ENCODE assay signal across 9 mouse cellular contexts in the genomic region with DNA sequence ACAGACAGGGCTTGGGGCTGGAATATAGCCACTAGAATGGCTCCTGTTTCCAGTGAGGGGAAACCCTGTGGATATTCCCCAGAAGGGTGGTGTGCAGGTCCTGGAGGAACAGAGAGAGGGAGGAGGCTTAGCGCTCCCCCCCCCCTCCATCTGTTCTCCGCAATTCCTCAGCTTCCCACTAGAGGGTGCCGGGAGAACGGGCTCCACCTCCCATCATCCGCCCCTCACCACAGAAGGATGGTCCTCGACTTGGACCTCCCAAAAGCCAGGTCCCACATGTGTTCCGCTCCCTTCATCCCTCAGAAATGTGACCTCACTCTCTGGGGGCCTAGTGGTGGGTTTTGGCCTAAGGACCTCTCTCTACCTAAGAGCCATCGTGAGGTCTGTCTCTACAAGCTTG. TPM values are rescaled to one million over a fixed set of nuclear protein-coding genes. Genes with fewer than 3 reads are reported as not detected.
DNase-seq lines count a peak whose midpoint lies in the region; ATAC-seq and TF ChIP-seq lines count a peak whose summit lies in the region.
"Had no signal": no experiment of that assay in that cellular context is flagged by ENCODE, and none has a peak within 500 bp of the region (broad histone marks: within the 10 kb centered on the region; RNA-seq: fewer than 3 reads in every experiment).

No protein-coding gene starts in this region.

- TF ChIP-seq POLR2A in ES-Bruce4 (IDR thresholded peaks at IDR 0.05; ENCODE audit: insufficient read depth, low read length) = no peak

- H3K9ac ChIP-seq in hindbrain, embryonic 14.5 days = no peak overlapping the region
- no peak overlapping the region for H3K9ac ChIP-seq in ES-Bruce4 (ENCODE audit: low read depth, poor library complexity, severe bottlenecking)
- no peak overlapping the region for H3K9ac ChIP-seq in heart, embryonic 11.5 days (ENCODE audit: low read depth, low read length)
- H3K9ac ChIP-seq in kidney, postnatal 0 days (ENCODE audit: low read depth, low read length) = no peak overlapping the region
- H3K9ac ChIP-seq in midbrain, postnatal 0 days (replicated peaks; ENCODE audit: low read length, poor library complexity, severe bottlenecking) = no peak overlapping the region

- TF ChIP-seq EP300 in ES-Bruce4 (IDR thresholded peaks at IDR 0.05; ENCODE audit: insufficient read depth, low read depth, low read length) = no peak

- no peak overlapping the region for H3K4me3 ChIP-seq in hindbrain, embryonic 10.5 days
- H3K4me3 ChIP-seq in hindbrain, embryonic 14.5 days (replicated peaks; ENCODE audit: low read length) = no peak overlapping the region
- H3K4me3 ChIP-seq in ES-Bruce4 (ENCODE audit: low read depth, low read length) = no peak overlapping the region
- H3K4me3 ChIP-seq in heart, embryonic 11.5 days (ENCODE audit: low read depth, low read length) = no peak overlapping the region
- no peak overlapping the region for H3K4me3 ChIP-seq in kidney, postnatal 0 days (replicated peaks; ENCODE audit: low read depth, low read length)
- H3K4me3 ChIP-seq in midbrain, postnatal 0 days (ENCODE audit: low read depth, low read length) = no peak overlapping the region

- no peaks in the 10 kb centered on the region for H3K9me3 ChIP-seq in hindbrain, embryonic 10.5 days
- H3K9me3 ChIP-seq in hindbrain, embryonic 14.5 days (ENCODE audit: control insufficient read depth, low read length) = no peaks in the 10 kb centered on the region
- H3K9me3 ChIP-seq in ES-Bruce4 (replicated peaks; ENCODE audit: control insufficient read depth, insufficient read depth, low read length, poor library complexity, severe bottlenecking) = no peaks in the 10 kb centered on the region
- no peaks in the 10 kb centered on the region for H3K9me3 ChIP-seq in heart, embryonic 11.5 days (replicated peaks; ENCODE audit: control insufficient read depth, low read length)
- no peaks in the 10 kb centered on the region for H3K9me3 ChIP-seq in kidney, postnatal 0 days (replicated peaks; ENCODE audit: low read length)
- H3K9me3 ChIP-seq in midbrain, postnatal 0 days (ENCODE audit: low read length) = no peaks in the 10 kb centered on the region

- no peaks in the 10 kb centered on the region for H3K36me3 ChIP-seq in hindbrain, embryonic 10.5 days
- no peaks in the 10 kb centered on the region for H3K36me3 ChIP-seq in hindbrain, embryonic 14.5 days (replicated peaks; ENCODE audit: control insufficient read depth, insufficient read depth)
- H3K36me3 ChIP-seq in ES-Bruce4 (ENCODE audit: control insufficient read depth, insufficient read depth, low read length, poor library complexity, severe bottlenecking) = no peaks in the 10 kb centered on the region
- H3K36me3 ChIP-seq in heart, embryonic 11.5 days (ENCODE audit: control insufficient read depth, insufficient read depth, low read length) = no peaks in the 10 kb centered on the region
- H3K36me3 ChIP-seq in kidney, postnatal 0 days (ENCODE audit: insufficient read depth, low read length) = no peaks in the 10 kb centered on the region
- no peaks in the 10 kb centered on the region for H3K36me3 ChIP-seq in midbrain, postnatal 0 days (ENCODE audit: insufficient read depth, low read length)

- no peak overlapping the region for H3K4me2 ChIP-seq in hindbrain, embryonic 14.5 days (replicated peaks)
- peak overlapping the region; percentile 57 for H3K4me2 ChIP-seq in heart, embryonic 11.5 days
- H3K4me2 ChIP-seq in kidney, postnatal 0 days (ENCODE audit: low read length) = no peak overlapping the region
- no peak overlapping the region for H3K4me2 ChIP-seq in midbrain, postnatal 0 days (ENCODE audit: low read depth, low read length, poor library complexity, severe bottlenecking)

- peak overlapping the region; percentile 25; the same call in 1 of the 2 replicates for H3K27ac ChIP-seq in hindbrain, embryonic 10.5 days
- H3K27ac ChIP-seq in hindbrain, embryonic 14.5 days = no peak overlapping the region
- H3K27ac ChIP-seq in ES-Bruce4 (ENCODE audit: insufficient read depth, low read length) = no peak overlapping the region
- peak overlapping the region; percentile 30; the same call in 1 of the 2 replicates for H3K27ac ChIP-seq in heart, embryonic 11.5 days (ENCODE audit: low read depth, low read length)
- H3K27ac ChIP-seq in kidney, postnatal 0 days = peak overlapping the region; percentile 70
- H3K27ac ChIP-seq in midbrain, postnatal 0 days (ENCODE audit: low read depth, low read length) = no peak overlapping the region

- H3K4me1 ChIP-seq in hindbrain, embryonic 10.5 days (replicated peaks) = peaks cover 30% of the 10 kb centered on the region
- peaks cover 33% of the 10 kb centered on the region for H3K4me1 ChIP-seq in hindbrain, embryonic 14.5 days (replicated peaks; ENCODE audit: control insufficient read depth, insufficient read depth, low read length)
- no peaks in the 10 kb centered on the region for H3K4me1 ChIP-seq in ES-Bruce4 (ENCODE audit: control insufficient read depth, insufficient read depth, low read length)
- H3K4me1 ChIP-seq in heart, embryonic 11.5 days (ENCODE audit: control insufficient read depth, insufficient read depth, low read length) = peaks cover 12% of the 10 kb centered on the region
- H3K4me1 ChIP-seq in kidney, postnatal 0 days (replicated peaks; ENCODE audit: insufficient read depth, low read length) = peaks cover 6% of the 10 kb centered on the region
- H3K4me1 ChIP-seq in midbrain, postnatal 0 days (ENCODE audit: insufficient read depth, low read length) = peaks cover 16% of the 10 kb centered on the region; the same call in 1 of the 2 replicates

- peak; percentile 79 for TF ChIP-seq CTCF in ES-Bruce4 (IDR thresholded peaks at IDR 0.05; ENCODE audit: low read depth, low read length)
- peak; percentile 82 for TF ChIP-seq CTCF in kidney, postnatal 0 days (IDR thresholded peaks at IDR 0.05; ENCODE audit: low read depth)
- TF ChIP-seq CTCF in midbrain, postnatal 0 days (IDR thresholded peaks at IDR 0.05) = peak; percentile 77

- ATAC-seq in hindbrain, embryonic 14.5 days (ENCODE audit: low FRiP score) = no peak
- ATAC-seq in heart, embryonic 11.5 days (replicated peaks; ENCODE audit: insufficient number of reproducible peaks, low FRiP score, low TSS enrichment) = no peak
- ATAC-seq in kidney, postnatal 0 days (replicated peaks; ENCODE audit: low FRiP score, low read depth) = peak; percentile 19; the same call in 1 of the 2 replicates
- 0 out of 2 replicates have a peak, but pooled peaks have one; percentile 38 for ATAC-seq in midbrain, postnatal 0 days (ENCODE audit: low FRiP score)

- DNase-seq in hindbrain, embryonic 10.5 days (ENCODE audit: low spot score) = peak; percentile 72
- DNase-seq in hindbrain, embryonic 14.5 days (ENCODE audit: low spot score) = no peak
- DNase-seq in embryo, embryonic 10.5 days (ENCODE audit: low spot score) = peak; percentile 76
- peak; percentile 80 for DNase-seq in kidney, postnatal 0 days (ENCODE audit: low spot score)
- DNase-seq in midbrain, postnatal 0 days (ENCODE audit: low spot score) = peak; percentile 41
- peak; percentile 44 for DNase-seq in urinary bladder, postnatal 25 days (ENCODE audit: low spot score)

- H3K27me3 ChIP-seq in hindbrain, embryonic 10.5 days (ENCODE audit: insufficient read depth, poor library complexity, severe bottlenecking) = peaks cover 51% of the 10 kb centered on the region
- H3K27me3 ChIP-seq in hindbrain, embryonic 14.5 days (ENCODE audit: control insufficient read depth, insufficient read depth, low read length) = no peaks in the 10 kb centered on the region
- no peaks in the 10 kb centered on the region for H3K27me3 ChIP-seq in ES-Bruce4 (ENCODE audit: control insufficient read depth, insufficient read depth, low read length, poor library complexity, severe bottlenecking)
- H3K27me3 ChIP-seq in heart, embryonic 11.5 days (ENCODE audit: control insufficient read depth, insufficient read depth, low read length) = peaks cover 27% of the 10 kb centered on the region
- H3K27me3 ChIP-seq in kidney, postnatal 0 days (ENCODE audit: insufficient read depth, low read length) = no peaks in the 10 kb centered on the region
- H3K27me3 ChIP-seq in midbrain, postnatal 0 days (ENCODE audit: insufficient read depth, low read length) = no peaks in the 10 kb centered on the region
- H3K27me3 ChIP-seq: Patski had no signal

- 5% methylated on average over 8 of the region's 8 CpGs for WGBS in hindbrain, embryonic 10.5 days
- WGBS in hindbrain, embryonic 14.5 days = 9% methylated on average over 5 of the region's 8 CpGs
- 1% methylated on average over 8 of the region's 8 CpGs for WGBS in heart, embryonic 11.5 days (ENCODE audit: insufficient replicate concordance)
- 5% methylated on average over 8 of the region's 8 CpGs for WGBS in kidney, postnatal 0 days
- WGBS in midbrain, postnatal 0 days = 6% methylated on average over 8 of the region's 8 CpGs

RNA-seq across cellular contexts. Expression of a gene that starts 11.5 kb away (rescaled TPM):
- 7.2 and 8.7 TPM in 2 replicates for polyA plus RNA-seq in hindbrain, embryonic 10.5 days (2016; fragmentation: Nextera tagmentation; extraction: Ambion mirVana)
- 10.1 and 11.1 TPM in 2 replicates for polyA plus RNA-seq in hindbrain, embryonic 14.5 days (2014; fragmentation: Nextera tagmentation; extraction: Ambion mirVana)
- polyA plus RNA-seq in ES-Bruce4 (2011; ENCODE audit: insufficient read depth, insufficient read length, low read depth, missing spikeins) = 2.0 and 3.6 TPM in 2 replicates
- polyA plus RNA-seq in heart, embryonic 11.5 days (2014; fragmentation: Nextera tagmentation; extraction: Ambion mirVana) = 15.4 and 15.9 TPM in 2 replicates
- 38.6 TPM in 2 replicates for polyA plus RNA-seq in kidney, postnatal 0 days (2015; fragmentation: Nextera tagmentation; extraction: Ambion mirVana)
- total RNA-seq in midbrain, postnatal 0 days (2014; rRNA removed) = 31.1 and 43.9 TPM in 2 replicates
- polyA plus RNA-seq in midbrain, postnatal 0 days (2015; fragmentation: Nextera tagmentation; extraction: Ambion mirVana) = 12.5 and 13.8 TPM in 2 replicates

RNA-seq across cellular contexts. Expression of a gene that starts 51.4 kb away (rescaled TPM):
- polyA plus RNA-seq in hindbrain, embryonic 10.5 days (2016; fragmentation: Nextera tagmentation; extraction: Ambion mirVana) = 2.0 and 3.1 TPM in 2 replicates
- 16.9 and 19.0 TPM in 2 replicates for polyA plus RNA-seq in hindbrain, embryonic 14.5 days (2014; fragmentation: Nextera tagmentation; extraction: Ambion mirVana)
- 4.9 TPM in 2 replicates for polyA plus RNA-seq in ES-Bruce4 (2011; ENCODE audit: insufficient read depth, insufficient read length, low read depth, missing spikeins)
- polyA plus RNA-seq in heart, embryonic 11.5 days (2014; fragmentation: Nextera tagmentation; extraction: Ambion mirVana) = 2.5 TPM in 2 replicates
- polyA plus RNA-seq in kidney, postnatal 0 days (2015; fragmentation: Nextera tagmentation; extraction: Ambion mirVana) = 0.78 and 1.8 TPM in 2 replicates
- 293 and 312 TPM in 2 replicates for total RNA-seq in midbrain, postnatal 0 days (2014; rRNA removed)
- 17.4 and 17.9 TPM in 2 replicates for polyA plus RNA-seq in midbrain, postnatal 0 days (2015; fragmentation: Nextera tagmentation; extraction: Ambion mirVana)

Comparison
In these comparisons a context has a peak if more than half of its experiments do, and no peak if none do; other contexts are left out.
1. H3K27ac ChIP-seq: peak in hindbrain, embryonic 10.5 days (single experiment), heart, embryonic 11.5 days (single experiment) and kidney, postnatal 0 days (single experiment); none in hindbrain, embryonic 14.5 days (single experiment), ES-Bruce4 (single experiment) and midbrain, postnatal 0 days (single experiment).
2. ATAC-seq: peak in kidney, postnatal 0 days (single experiment) and midbrain, postnatal 0 days (single experiment); none in hindbrain, embryonic 14.5 days (single experiment) and heart, embryonic 11.5 days (single experiment).
3. Peak in every context shown above with its lines, with median percentiles within 50 percentile points of each other: CTCF ChIP-seq.